Mouse (Mus musculus): ENCODE data around the gene Plcl2.
"Not testable (repeated sequence)": the region's sequence is repeated elsewhere in the genome, so short reads cannot be mapped to it uniquely, and the experiment has no call there.

The Plcl2 gene

DNA sequence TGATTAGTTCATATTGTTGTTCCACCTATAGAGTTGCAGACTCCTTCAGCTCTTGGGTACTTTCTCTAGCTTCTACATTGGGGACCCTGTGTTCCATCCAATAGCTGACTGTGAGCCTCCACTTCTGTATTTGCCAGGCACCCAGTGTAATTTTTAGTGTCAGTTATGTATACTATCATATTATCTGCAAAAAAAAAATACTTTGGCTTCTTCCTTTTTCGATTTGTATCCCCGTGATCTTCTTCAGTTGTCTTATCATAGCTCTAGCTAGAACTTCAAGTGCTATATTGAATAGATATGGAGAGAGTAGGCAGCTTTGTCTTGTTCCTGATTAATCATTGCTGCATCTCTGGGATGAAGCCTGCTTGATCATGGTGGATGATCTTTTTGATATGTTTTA lies 25.7 kb downstream of the Plcl2 start:
- not testable (repeated sequence) for DNase-seq (ENCODE audit: low read depth, low spot score)

DNA sequence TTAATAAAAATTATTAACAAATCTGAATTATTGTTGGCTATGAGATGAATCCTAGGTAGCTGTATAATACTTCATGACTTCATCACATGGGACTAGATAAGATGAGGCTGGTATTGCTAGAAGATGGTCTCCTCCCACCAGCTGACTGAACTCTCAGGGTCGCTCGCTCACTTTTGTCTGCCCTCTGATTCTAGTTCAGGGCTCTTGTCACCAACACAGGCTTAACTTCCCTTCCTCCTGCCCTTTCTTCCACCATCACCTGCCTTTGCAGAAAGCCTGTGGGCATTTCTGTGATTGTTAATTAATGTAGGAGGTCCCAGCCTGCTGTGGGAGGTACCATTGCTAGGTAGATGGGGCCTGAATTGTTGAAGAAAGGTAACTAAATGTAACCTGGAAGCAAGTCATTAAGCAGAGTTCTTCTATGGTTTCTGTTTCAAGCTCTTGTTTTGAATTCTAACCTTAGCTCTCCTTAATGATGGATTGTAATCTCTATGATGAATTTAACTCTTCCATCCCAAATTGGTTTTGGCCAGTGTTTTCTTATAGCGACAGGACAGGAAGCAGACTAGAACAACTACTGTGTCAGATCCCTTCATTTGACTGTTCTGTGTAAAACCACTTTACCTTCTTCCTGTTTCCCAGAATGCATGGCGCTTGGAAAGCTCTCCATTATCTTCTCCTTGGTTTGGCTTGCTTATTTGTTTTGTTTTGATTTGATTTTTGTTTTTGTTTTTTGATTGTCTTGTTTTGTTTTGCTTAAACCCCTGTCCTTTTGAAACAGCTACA lies 27.4 kb downstream of the Plcl2 start:
- no peak for DNase-seq (ENCODE audit: low read depth, low spot score)

DNA sequence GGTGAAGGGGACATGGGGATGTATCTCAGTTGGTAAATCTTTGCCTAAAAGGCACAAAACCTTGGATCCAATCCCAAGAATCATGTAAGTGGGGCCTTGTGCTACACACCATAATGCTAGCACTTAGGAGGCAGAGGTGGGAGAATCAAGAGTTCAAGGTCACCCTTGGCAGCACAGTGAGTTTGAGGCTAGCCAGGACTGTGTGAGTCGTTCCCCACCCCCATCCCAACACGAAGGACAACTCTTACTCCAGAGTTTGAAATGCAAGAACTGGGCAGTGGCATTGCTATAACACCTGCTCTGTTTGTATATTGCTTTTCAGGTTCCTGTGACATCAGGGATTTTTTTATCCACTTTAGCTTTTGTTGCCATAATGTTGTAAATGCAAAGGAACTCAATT lies 28.6 kb downstream of the Plcl2 start:
- no peak for DNase-seq (ENCODE audit: low read depth, low spot score)

DNA sequence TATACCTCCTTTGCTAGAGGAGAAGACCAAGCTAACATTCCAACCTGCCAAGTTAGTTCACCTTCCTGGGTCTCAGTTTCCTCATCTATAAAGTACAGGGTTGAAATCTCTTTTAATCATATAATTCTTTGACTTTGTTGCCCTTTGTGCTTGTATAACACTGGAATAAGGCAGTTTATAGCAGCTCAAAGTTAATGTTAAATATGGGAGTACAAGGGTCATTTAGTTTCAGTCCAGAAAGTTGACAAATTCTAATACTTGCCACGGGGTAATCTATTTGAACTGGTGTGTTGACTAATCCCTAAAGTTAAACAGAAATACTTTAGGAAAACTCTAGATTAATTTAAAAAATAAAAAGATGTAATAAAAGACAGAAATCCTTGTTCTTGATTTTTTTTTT lies 35.7 kb downstream of the Plcl2 start:
- DNase-seq (ENCODE audit: low read depth, low spot score), result no peak

DNA sequence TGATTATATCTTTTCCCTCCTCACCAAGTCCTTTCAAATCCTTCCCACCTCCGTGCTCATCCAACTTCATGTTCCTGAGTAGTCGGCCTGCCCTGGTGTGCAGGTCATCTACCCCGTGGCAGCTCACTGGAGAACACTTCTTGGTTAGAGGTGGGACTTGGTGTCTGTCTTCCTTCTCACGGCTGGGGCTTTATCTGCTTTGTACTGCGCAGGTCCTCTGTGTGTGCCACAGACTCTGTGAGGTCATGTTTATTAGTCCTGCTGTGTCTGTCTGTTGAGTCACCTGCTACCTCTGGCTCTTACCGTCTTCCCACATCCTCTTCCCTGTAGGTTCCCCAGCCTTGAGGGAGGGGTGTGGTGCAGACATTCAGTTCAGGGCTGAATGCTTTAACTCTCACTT lies 36.1 kb downstream of the Plcl2 start:
- no peak for DNase-seq (ENCODE audit: low read depth, low spot score)

DNA sequence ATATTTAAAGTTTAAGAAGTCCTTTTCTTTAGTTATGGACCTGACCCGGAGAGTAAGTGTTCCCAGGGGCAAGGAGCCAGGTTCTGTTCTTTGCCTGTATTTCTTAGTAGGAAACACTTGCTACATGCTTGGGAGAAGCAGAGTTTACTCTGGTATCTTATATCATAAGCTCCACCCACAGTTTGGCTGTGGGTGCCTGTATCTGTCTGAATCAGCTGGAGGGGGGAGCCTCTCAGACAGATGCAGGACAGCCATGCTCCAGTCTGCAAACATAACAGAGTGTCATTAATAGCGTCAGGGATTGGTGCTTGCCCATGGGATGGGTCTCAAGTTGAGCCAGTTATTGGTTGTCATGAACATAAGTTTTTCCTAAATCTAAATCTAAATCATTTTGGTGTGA lies 42.9 kb downstream of the Plcl2 start:
- no peak for DNase-seq (ENCODE audit: low read depth, low spot score)

DNA sequence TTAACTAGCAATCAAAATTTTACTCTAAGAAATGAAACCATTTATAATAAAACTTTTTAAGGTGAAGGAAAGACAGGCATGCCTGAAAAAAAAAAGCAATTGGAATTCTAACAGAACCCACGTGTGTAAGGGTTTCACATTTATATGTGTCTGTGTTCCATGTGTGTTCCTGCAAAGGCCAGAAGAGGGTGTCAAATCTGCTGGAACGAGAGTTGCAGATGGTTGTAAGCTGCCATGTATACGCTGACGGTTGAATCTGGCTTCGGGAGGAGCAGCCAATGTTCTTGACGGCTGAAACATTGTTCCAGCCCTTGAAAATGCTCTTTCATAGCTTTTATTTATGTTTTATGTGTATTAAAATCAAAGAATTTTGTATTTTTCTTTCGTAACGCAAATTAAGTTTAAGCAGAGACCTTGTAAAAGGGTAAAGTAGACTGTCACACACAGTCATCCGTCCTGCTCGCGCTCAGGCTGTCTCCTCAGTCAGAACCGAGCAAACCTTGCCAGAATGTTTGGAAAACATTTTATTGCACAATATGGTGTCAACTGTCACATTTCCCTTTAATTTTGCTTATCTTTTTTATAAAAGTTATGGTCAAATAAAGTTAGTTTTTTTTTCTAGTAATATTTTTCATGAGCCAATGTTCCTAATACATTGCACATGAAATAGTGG lies 48.5 kb downstream of the Plcl2 start:
- DNase-seq (ENCODE audit: low read depth, low spot score), result peak; percentile 18

DNA sequence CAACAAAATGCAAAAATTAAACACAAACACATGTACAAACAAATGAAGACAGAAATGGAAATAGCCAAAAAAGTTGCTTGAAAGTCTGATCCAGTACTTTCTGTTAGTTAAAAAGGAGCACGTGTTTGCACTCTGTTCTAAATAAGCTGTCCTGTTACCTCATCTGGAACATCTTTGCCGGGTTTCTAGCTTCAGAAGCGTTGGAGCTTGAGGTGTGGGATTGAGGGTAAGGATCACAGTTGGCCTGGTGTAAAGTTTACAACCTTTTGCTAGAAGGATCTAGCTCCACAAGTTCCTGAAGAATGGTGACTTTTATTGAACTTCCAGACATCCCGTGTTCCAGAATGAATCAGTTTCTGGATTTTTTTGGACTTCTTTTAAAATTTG lies 49.0 kb downstream of the Plcl2 start:
- DNase-seq (ENCODE audit: low read depth, low spot score), result no peak

DNA sequence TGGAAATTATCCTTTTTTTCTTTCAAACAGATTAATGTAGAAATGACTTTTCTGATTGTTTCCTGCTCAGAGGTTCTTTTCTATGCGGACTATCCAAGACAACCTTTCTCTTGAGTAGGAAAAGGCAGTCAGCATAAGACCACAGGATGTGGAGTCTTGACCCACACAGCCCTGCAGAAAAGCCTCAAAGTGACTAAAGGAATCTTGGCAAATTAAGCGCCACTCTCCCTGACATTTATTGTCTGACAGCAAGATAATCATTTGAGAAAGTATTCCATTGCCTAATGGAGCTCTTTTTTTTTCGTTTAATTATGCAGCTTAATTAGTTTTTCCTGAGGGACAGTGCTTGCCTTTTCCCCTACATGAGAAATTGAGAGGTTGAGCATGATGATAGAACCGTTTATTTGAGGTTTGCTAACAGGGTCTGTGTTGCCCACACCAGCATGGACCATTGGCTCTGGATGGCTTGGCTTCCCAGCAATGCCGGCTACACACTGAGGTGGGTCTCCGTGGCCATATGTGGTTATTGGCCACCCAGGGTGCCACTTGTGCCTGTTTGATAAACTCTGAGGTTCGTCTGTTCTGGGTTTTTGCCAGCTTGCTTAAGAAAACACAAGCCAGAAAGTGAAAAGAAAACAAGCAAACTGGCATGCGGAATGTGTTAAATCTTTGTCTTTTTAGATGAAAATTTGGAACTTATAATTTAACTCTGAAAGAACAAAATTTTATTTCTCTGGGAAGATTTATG lies 56.3 kb downstream of the Plcl2 start:
- DNase-seq (ENCODE audit: low read depth, low spot score), result peak; percentile 34

DNA sequence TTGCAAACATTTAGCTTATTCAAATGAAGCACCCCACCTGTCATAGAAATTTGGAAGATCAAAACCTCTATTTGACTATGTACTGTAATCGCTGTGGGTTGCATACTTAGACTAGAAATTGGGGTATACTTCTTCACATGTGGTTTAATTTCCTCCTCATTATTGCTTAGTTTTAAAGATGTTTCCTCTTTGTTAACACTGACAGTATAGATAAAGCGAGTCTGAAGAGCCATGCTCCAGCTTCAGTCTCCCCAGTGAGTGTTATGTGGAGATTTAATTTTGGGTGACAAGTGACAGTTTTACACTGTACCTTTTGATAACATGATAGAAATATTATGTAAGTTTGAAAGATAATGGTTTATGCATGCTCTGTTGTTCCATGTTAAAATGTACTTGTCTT lies 59.6 kb downstream of the Plcl2 start:
- no peak for DNase-seq (ENCODE audit: low read depth, low spot score)

DNA sequence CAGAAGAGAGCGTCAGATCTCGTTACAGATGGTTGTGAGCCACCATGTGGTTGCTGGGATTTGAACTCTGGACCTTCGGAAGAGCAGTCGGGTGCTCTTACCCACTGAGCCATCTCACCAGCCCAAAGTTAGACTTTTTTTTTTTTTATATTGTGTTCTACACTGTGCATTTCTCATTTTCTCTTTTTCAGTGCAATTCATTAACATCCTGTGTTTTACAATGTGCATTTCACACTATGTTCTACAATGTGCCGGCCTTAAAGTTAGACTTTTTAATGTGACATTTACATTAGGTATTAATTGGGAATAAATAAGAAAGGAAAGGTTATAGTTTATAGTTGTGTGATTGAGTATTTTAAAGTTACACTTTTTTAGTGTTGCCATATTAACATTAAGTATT lies 61.0 kb downstream of the Plcl2 start:
- not testable (repeated sequence) for DNase-seq (ENCODE audit: low read depth, low spot score)

DNA sequence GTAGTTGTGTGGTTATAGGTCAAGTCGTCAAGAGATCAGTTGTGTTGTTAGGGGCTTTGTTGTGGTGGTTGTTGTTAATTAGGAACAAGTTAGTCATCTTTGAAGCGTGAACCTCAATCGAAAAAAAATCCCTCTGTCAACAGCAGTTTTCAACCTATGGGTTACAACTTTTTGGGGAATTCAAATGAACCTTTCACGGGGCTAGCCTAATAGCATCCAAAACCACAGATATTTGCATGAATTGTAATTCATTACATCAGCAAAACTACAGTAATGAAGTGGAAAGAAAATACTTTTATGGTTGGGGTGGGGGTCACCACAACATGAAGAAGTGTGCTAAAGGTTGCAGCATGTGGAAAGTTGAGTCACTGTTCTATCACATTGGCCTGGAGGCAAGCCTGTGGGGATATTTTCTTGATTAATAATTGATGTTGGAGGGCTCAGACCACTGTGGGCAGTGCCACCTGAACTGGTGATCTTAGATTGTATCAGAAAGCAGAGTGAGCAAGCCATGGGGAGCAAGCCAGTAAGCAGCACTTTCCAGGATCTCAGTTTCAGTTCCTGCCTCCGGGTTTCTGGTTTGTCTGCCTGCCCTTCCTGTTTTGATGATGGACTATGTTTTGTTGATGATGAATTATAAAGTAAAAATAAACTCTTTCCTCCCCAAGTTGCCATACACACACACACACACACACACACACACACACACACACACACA lies 61.6 kb downstream of the Plcl2 start:
- DNase-seq (ENCODE audit: low read depth, low spot score), result no peak

DNA sequence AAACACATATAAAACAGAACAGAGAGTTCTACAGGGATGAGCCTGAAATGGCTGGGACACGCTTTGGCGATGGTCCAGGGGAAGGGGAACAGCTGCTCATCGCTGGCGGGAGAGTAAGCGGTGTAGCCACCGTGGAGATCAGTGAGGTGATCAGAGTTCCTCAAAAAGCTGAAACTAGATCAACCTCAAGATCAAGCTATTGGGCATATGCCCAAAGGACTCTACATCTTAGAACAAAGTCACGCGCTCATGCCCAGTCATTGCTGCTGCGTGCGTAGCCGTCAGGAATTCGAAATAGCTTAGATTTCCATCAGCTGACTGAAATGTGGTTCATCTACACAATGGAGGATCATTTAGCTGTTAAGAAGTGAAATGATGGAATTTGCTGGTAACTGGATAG lies 65.0 kb downstream of the Plcl2 start:
- no peak for DNase-seq (ENCODE audit: low read depth, low spot score)

DNA sequence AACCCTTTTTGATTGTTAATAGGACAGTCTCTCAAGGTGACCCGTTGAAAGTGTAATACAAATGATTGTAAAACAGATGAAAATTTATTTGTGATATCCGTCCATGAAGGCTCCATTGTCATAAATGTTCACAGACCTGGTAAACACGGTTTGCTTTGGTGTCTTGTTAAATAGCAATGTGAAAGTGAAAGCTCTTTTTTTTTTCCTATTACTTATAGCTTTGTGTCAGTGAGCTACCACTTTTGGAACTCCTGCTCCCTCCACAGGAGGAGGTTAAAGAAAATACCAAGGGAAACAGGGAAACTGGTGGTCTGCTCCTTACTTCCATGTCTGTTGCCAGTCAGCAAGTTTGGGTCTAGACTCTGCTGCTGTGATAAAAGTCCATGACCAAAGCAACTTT lies 71.2 kb downstream of the Plcl2 start:
- no peak for DNase-seq (ENCODE audit: low read depth, low spot score)

DNA sequence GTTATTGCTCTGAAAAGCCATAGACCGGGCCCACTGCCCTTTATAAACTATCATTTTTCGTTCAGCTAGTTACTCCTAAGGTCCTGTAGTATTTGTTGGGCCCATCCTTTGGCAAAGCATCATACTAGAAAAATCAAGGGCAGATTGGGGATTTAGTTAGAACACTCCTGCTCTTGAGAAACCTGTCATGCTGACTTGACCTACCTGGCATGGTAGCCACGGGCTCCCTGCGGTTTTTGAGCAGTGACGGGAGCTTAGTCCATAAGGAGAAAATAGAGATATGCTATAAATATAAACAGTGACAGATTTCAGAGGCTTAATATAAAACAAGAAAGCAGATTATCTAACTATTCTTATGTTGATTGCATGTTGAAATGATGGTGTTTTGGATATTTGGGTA lies 77.6 kb downstream of the Plcl2 start:
- DNase-seq (ENCODE audit: low read depth, low spot score), result no peak

DNA sequence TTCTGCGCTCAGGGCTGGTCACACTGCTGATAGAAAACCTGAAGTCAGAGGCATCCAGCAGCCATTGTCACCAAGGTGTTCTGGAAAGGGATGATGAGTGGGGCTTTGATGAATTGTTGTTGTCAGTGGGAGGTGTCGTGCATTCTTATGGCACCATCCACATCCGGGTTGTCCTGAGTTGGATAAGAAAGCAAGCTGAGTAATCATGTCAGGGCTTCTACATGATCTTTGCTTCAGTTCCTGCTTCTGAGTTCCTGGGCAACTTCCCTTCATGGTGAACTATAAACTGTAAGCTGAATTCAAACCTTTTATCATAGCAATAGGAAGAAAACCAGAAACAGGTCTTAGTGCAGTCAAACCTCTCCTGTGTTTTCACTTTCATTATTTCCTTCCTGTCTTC lies 78.7 kb downstream of the Plcl2 start:
- DNase-seq (ENCODE audit: low read depth, low spot score), result no peak

DNA sequence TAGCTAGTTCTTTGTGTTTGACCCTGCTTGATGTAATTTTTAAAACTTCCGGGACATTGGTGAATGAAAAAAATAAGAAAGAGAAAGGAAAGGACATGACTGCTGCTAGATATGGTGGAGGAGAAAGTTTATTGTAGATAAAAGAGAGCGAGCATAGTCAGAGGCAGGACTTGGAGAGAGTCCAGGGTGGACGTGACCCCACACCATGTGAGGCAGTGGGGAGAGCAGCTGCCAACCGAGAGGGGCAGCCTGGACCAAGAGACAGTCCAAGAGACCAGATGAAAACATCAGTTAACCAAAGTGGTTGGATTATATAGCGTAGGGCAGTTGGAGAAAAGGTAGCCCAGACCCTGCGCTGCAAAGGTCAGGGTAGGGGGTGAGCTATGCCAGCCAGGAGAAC lies 91.0 kb downstream of the Plcl2 start:
- no peak for DNase-seq (ENCODE audit: low read depth, low spot score)

DNA sequence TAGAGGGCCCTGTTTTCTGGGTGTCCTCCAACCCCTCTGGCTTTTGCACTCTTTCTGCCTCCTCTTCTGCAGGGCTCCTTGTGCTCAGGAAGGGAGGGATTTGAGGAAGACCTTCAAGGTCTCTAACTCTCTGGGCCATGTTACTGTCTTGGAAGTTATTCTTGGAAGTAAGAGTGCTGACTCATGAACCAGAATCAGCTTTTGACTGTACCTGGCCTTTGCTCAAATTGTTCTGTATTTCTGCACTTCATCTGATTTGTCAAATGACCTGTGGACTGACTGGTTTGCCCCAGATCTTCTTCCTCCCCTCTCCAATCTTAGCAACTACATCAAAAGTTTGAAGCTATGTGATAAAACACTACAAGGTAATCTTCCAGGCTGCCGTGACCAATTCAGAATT lies 91.5 kb downstream of the Plcl2 start:
- no peak for DNase-seq (ENCODE audit: low read depth, low spot score)

DNA sequence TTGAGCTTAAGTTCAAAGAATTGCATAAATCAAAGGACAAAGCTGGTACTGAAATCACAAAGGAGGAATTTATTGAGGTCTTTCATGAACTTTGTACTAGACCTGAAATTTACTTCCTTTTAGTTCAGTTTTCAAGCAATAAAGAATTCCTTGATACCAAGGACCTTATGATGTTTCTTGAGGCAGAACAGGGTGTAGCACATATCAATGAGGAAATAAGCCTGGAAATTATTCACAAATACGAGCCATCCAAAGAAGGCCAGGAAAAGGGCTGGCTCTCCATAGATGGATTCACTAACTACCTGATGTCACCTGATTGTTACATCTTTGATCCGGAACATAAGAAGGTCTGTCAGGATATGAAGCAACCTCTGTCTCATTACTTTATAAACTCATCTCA lies 97.7 kb downstream of the Plcl2 start:
- DNase-seq (ENCODE audit: low read depth, low spot score), result no peak

DNA sequence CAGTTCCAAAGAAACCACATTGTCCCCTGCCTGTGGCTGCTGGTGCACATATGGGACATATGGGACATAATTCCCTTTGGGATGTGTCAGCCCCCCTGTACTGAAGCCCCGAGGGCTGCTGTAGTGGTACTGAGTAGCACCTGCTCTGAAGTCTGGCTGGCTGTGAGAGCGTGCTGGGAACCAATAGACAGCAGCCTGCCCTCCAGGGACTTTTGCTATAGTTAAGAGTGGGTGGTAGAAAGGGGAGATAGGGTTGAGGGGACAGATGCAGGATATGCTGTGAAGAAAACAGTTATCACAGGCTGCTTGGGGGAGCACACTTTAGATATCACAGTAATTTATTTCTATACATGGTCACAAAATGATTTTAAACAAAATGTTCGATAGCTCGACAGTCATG lies 100.7 kb downstream of the Plcl2 start:
- DNase-seq (ENCODE audit: low read depth, low spot score), result no peak

DNA sequence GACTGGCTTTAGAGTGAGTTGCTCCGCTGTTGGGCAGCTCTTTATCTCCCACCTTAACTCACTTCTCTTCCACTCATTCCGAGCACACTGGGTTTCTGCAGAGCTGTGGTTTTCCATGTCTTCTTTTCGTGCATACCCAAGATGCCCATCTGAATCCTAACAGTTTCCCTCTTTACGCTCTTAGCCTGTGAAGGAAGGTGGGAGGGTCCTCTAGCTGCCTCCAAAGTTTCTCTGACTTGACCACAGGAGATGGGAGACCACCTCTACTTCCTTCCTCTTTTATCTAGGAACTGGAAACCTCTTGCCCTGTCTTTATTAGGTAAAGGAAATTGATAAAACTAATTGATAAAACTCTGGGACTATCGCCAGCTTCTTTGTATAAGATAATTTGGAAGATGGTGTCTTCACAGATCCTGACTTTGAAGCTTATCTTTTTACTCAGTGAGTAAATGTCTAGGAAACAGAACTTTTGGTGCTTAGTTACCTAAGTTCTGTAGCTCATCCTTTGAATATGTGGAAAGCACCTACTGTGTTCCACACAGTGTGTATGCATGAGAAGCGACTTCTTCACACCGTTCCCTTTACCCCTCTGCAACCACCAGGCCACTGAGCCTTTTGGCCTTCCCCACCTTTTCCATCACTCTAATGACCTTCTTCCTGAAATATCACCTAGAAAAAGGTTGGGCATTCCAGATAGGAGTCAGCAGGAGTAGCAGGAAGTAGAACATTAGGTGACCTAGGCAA lies 111.8 kb downstream of the Plcl2 start:
- no peak for DNase-seq (ENCODE audit: low read depth, low spot score)
